Mouse (Mus musculus): ENCODE data around the gene Nectin1. TPM values are rescaled to one million over a fixed set of nuclear protein-coding genes. Genes with fewer than 3 reads are reported as not detected.

Gene Nectin1
- total RNA-seq, 2 experiments from 2014 or later, result not detected

- ATAC-seq (replicated peaks; ENCODE audit: low FRiP score, poor library complexity, severe bottlenecking), result no peak
Observed at GRCm38 (mm10) chr9:43792681-43793080, 48.9 kb downstream of the Nectin1 start.

GRCm38 (mm10) chr9:43793411-43793810 is 49.6 kb downstream of the Nectin1 start:
- ATAC-seq (replicated peaks; ENCODE audit: low FRiP score, poor library complexity, severe bottlenecking), result no peak

- ATAC-seq (replicated peaks; ENCODE audit: low FRiP score, poor library complexity, severe bottlenecking), result no peak
Observed at GRCm38 (mm10) chr9:43796031-43796430, 52.2 kb downstream of the Nectin1 start.

GRCm38 (mm10) chr9:43796841-43797740 is 53.3 kb downstream of the Nectin1 start:
- ATAC-seq (replicated peaks; ENCODE audit: low FRiP score, poor library complexity, severe bottlenecking), result no peak

GRCm38 (mm10) chr9:43797746-43798145 is 54.0 kb downstream of the Nectin1 start:
- no peak for ATAC-seq (replicated peaks; ENCODE audit: low FRiP score, poor library complexity, severe bottlenecking)

- ATAC-seq (replicated peaks; ENCODE audit: low FRiP score, poor library complexity, severe bottlenecking), result no peak
Observed at GRCm38 (mm10) chr9:43800525-43800924, 56.7 kb downstream of the Nectin1 start.

GRCm38 (mm10) chr9:43801911-43802310 is 58.1 kb downstream of the Nectin1 start:
- no peak for ATAC-seq (replicated peaks; ENCODE audit: low FRiP score, poor library complexity, severe bottlenecking)

GRCm38 (mm10) chr9:43807565-43807964 is 63.8 kb downstream of the Nectin1 start:
- ATAC-seq (replicated peaks; ENCODE audit: low FRiP score, poor library complexity, severe bottlenecking), result no peak

- ATAC-seq (replicated peaks; ENCODE audit: low FRiP score, poor library complexity, severe bottlenecking), result no peak
Observed at GRCm38 (mm10) chr9:43808099-43808498, 64.3 kb downstream of the Nectin1 start.

- ATAC-seq (replicated peaks; ENCODE audit: low FRiP score, poor library complexity, severe bottlenecking), result no peak
Observed at GRCm38 (mm10) chr9:43808546-43808945, 64.8 kb downstream of the Nectin1 start.

- no peak for ATAC-seq (replicated peaks; ENCODE audit: low FRiP score, poor library complexity, severe bottlenecking)
Observed at GRCm38 (mm10) chr9:43813156-43813555, 69.4 kb downstream of the Nectin1 start.

- no peak for ATAC-seq (replicated peaks; ENCODE audit: low FRiP score, poor library complexity, severe bottlenecking)
Observed at GRCm38 (mm10) chr9:43822206-43822605, 78.4 kb downstream of the Nectin1 start.

GRCm38 (mm10) chr9:43825178-43825577 is 81.4 kb downstream of the Nectin1 start:
- no peak for ATAC-seq (replicated peaks; ENCODE audit: low FRiP score, poor library complexity, severe bottlenecking)

GRCm38 (mm10) chr9:43826558-43827253 is 82.9 kb downstream of the Nectin1 start:
- no peak for ATAC-seq (replicated peaks; ENCODE audit: low FRiP score, poor library complexity, severe bottlenecking)

GRCm38 (mm10) chr9:43827593-43827992 is 83.8 kb downstream of the Nectin1 start:
- no peak for ATAC-seq (replicated peaks; ENCODE audit: low FRiP score, poor library complexity, severe bottlenecking)

GRCm38 (mm10) chr9:43828960-43829359 is 85.2 kb downstream of the Nectin1 start:
- ATAC-seq (replicated peaks; ENCODE audit: low FRiP score, poor library complexity, severe bottlenecking), result no peak

GRCm38 (mm10) chr9:43833232-43833631 is 89.4 kb downstream of the Nectin1 start:
- no peak for ATAC-seq (replicated peaks; ENCODE audit: low FRiP score, poor library complexity, severe bottlenecking)

- ATAC-seq (replicated peaks; ENCODE audit: low FRiP score, poor library complexity, severe bottlenecking), result no peak
Observed at GRCm38 (mm10) chr9:43834283-43834682, 90.5 kb downstream of the Nectin1 start.

GRCm38 (mm10) chr9:43838561-43838960 is 94.8 kb downstream of the Nectin1 start:
- ATAC-seq (replicated peaks; ENCODE audit: low FRiP score, poor library complexity, severe bottlenecking), result no peak

- no peak for ATAC-seq (replicated peaks; ENCODE audit: low FRiP score, poor library complexity, severe bottlenecking)
Observed at GRCm38 (mm10) chr9:43842921-43843577, 99.3 kb downstream of the Nectin1 start.

All from erythroid progenitor cell, adult 5-6 weeks (primary cell).